Mouse (Mus musculus) heart, postnatal 36 days (tissue): Measurements from ENCODE around the gene Prss28. TPM values are rescaled to one million over a fixed set of nuclear protein-coding genes. Genes with fewer than 3 reads are reported as not detected.
A peak's percentile ranks its signal among the peaks of the same experiment; 100 is the strongest.

Experiments
- DNase-seq, 2 experiments: peaks; one replicate each; pipeline ENCODE4 v3.0.0; 2021 to 2022
- intact Hi-C: fragments of 180-260 bp; cut with DNase I; formaldehyde crosslinking; loops from one replicate; pipeline ENCODE4 v1.15.1; 2025
- total RNA-seq, 2 experiments: library from RNA; stranded (reverse); gene quantifications; 2 replicates each; pipeline ENCODE4 v1.2.3; 2021

Gene Prss28
- not detected for total RNA-seq

GRCm38 (mm10) chr17:25308346-25308745, at the start of gene Prss28:
Gene Prss28, plus strand, starts transcription at chr17:25308646.
- no peak for DNase-seq
- intact Hi-C loops = no loop called here

- intact Hi-C loops = loop anchor here (5.0 kb wide), 1 partner anchor 678 kb away; the partner anchor contains the start of genes Nhlrc4 and Pigq
- peak; percentile 37 to 41 for DNase-seq
These were observed 44.0 kb upstream of the Prss28 start for GRCm38 (mm10) chr17:25264453-25264852.

- DNase-seq = no peak
- intact Hi-C loops = loop anchor here (5.0 kb wide), 3 partner anchors 139 to 254 kb away; partner anchors contain the start of genes Clcn7, Cramp1l, Ift140 and Telo2
These were observed 37.6 kb upstream of the Prss28 start for GRCm38 (mm10) chr17:25270795-25271335.

GRCm38 (mm10) chr17:25272326-25272725, 36.1 kb upstream of the Prss28 start:
- DNase-seq = no peak
- intact Hi-C loops = loop anchor here (2.0 to 5.0 kb wide), 4 partner anchors 88 to 255 kb away; partner anchors contain the start of genes BC003965, Clcn7, Cramp1l and Ift140

- intact Hi-C loops = loop anchor here (2.0 to 5.0 kb wide), 4 partner anchors 88 to 256 kb away; partner anchors contain the start of genes BC003965, Clcn7, Cramp1l and Ift140
- DNase-seq = peak; percentile 91 to 99
These were observed 35.3 kb upstream of the Prss28 start for GRCm38 (mm10) chr17:25272951-25273705.

- intact Hi-C loops = loop anchor here (2.0 to 5.0 kb wide), 4 partner anchors 89 to 257 kb away; partner anchors contain the start of genes BC003965, Clcn7, Cramp1l and Ift140
- DNase-seq = peak; percentile 97 to 99
These were observed 34.5 kb upstream of the Prss28 start for GRCm38 (mm10) chr17:25273706-25274501.

- DNase-seq = no peak
- intact Hi-C loops = loop anchor here (5.0 kb wide), 3 partner anchors 142 to 257 kb away; partner anchors contain the start of genes Clcn7, Cramp1l, Ift140 and Telo2
These were observed 33.7 kb upstream of the Prss28 start, which contains the start of gene Ube2i for GRCm38 (mm10) chr17:25274571-25275346. Gene Ube2i, minus strand, starts transcription at chr17:25274622.

- DNase-seq = no peak
- intact Hi-C loops = no loop called here
These were observed 32.6 kb upstream of the Prss28 start for GRCm38 (mm10) chr17:25275833-25276232.

GRCm38 (mm10) chr17:25282133-25282532, 26.3 kb upstream of the Prss28 start:
- DNase-seq = peak in 1 of 2 experiments; percentile 44
- intact Hi-C loops = no loop called here

GRCm38 (mm10) chr17:25285033-25285432, 23.4 kb upstream of the Prss28 start:
- peak; percentile 60 to 70 for DNase-seq
- intact Hi-C loops = loop anchor here (2.0 kb wide), 1 partner anchor 342 kb away; no protein-coding TSS in a partner anchor

- DNase-seq = peak in 1 of 2 experiments; percentile 31
- intact Hi-C loops = no loop called here
These were observed 19.6 kb upstream of the Prss28 start for GRCm38 (mm10) chr17:25288842-25289241.

GRCm38 (mm10) chr17:25290411-25290810, 18.0 kb upstream of the Prss28 start:
- intact Hi-C loops = no loop called here
- DNase-seq = no peak

GRCm38 (mm10) chr17:25293495-25293894, 15.0 kb upstream of the Prss28 start:
- intact Hi-C loops = no loop called here

GRCm38 (mm10) chr17:25294111-25294510, 14.3 kb upstream of the Prss28 start:
- intact Hi-C loops = no loop called here
- no peak for DNase-seq

More at GRCm38 (mm10) chr17:25293495-25293894, 15.0 kb upstream of the Prss28 start:
- no peak for DNase-seq

GRCm38 (mm10) chr17:25298094-25298493, 10.4 kb upstream of the Prss28 start, which contains the start of gene Prss34:
Gene Prss34, plus strand, starts transcription at chr17:25298394.
- intact Hi-C loops = no loop called here
- DNase-seq = no peak

GRCm38 (mm10) chr17:25318354-25318753, 9.9 kb downstream of the Prss28 start, which contains the start of gene Prss29:
Gene Prss29, plus strand, starts transcription at chr17:25318654.
- intact Hi-C loops = no loop called here
- DNase-seq = no peak

- intact Hi-C loops = no loop called here
- no peak for DNase-seq
These were observed 12.4 kb downstream of the Prss28 start for GRCm38 (mm10) chr17:25320819-25321218.

GRCm38 (mm10) chr17:25322930-25323329, 14.5 kb downstream of the Prss28 start:
- intact Hi-C loops = no loop called here
- DNase-seq = no peak

GRCm38 (mm10) chr17:25332321-25332720, 23.9 kb downstream of the Prss28 start:
- intact Hi-C loops = loop anchor here (10.0 kb wide), 1 partner anchor 362 kb away; no protein-coding TSS in a partner anchor
- DNase-seq = no peak
